Mouse (Mus musculus) embryonic facial prominence, embryonic 11.5 days (tissue): ENCODE data around the gene Nr1d2. TPM values are rescaled to one million over a fixed set of nuclear protein-coding genes. Genes with fewer than 3 reads are reported as not detected.
"Not testable (repeated sequence)": the region's sequence is repeated elsewhere in the genome, so short reads cannot be mapped to it uniquely, and the experiment has no call there.

Experiments
- ATAC-seq: fragments of 200-750 bp; cut with Nextera tagmentation; replicated peaks from 2 replicates; pipeline ENCODE4 v1.8.0; 2017; ENCODE audit warnings: low read depth; ENCODE audit not compliant: insufficient number of reproducible peaks, low FRiP score, low TSS enrichment
- DNase-seq: peaks from one replicate; pipeline ENCODE4 v3.0.0-alpha.2; 2015; ENCODE audit warnings: low spot score
- H3K27ac ChIP-seq: fragments of 300-500 bp; sonication (generic); replicated peaks from 2 replicates; pipeline ENCODE4 v1.5.1; 2014; ENCODE audit warnings: mild to moderate bottlenecking, low read depth, low read length, control low read depth
- H3K27me3 ChIP-seq: fragments of 300-500 bp; sonication (generic); 2 replicates; pipeline ENCODE4 v1.6.1; 2014; ENCODE audit warnings: mild to moderate bottlenecking, low read length, moderate library complexity, mixed read lengths; ENCODE audit not compliant: control insufficient read depth, insufficient read depth
- H3K36me3 ChIP-seq: fragments of 300-500 bp; sonication (generic); replicated peaks from 2 replicates; pipeline ENCODE4 v1.6.1; 2014; ENCODE audit warnings: low read depth, mild to moderate bottlenecking, low read length, moderate library complexity, mixed read lengths; ENCODE audit not compliant: control insufficient read depth, insufficient read depth
- H3K4me1 ChIP-seq: fragments of 300-500 bp; sonication (generic); 2 replicates; pipeline ENCODE4 v1.6.1; 2014; ENCODE audit warnings: low read length, mixed read lengths; ENCODE audit not compliant: control insufficient read depth, insufficient read depth
- H3K4me2 ChIP-seq: fragments of 300-500 bp; sonication (generic); 2 replicates; pipeline ENCODE4 v1.6.1; 2014; ENCODE audit warnings: low read depth, mild to moderate bottlenecking, control low read depth, low read length, moderate library complexity
- H3K4me3 ChIP-seq: fragments of 300-500 bp; sonication (generic); 2 replicates; pipeline ENCODE4 v1.5.1; 2014; ENCODE audit warnings: low read depth, low read length, control low read depth
- H3K9ac ChIP-seq: fragments of 300-500 bp; sonication (generic); replicated peaks from 2 replicates; pipeline ENCODE4 v1.6.1; 2014; ENCODE audit warnings: mild to moderate bottlenecking, control low read depth, low read length
- H3K9me3 ChIP-seq: fragments of 300-500 bp; sonication (generic); replicated peaks from 2 replicates; pipeline ENCODE4 v1.6.1; 2016; ENCODE audit warnings: mild to moderate bottlenecking, low read length, inconsistent platforms, mixed read lengths; ENCODE audit not compliant: control insufficient read depth
- WGBS: fragments of 180-500 bp; shearing (Covaris S2); extraction: QIAGEN DNeasy Blood & Tissue Kit; methylation state at CpG from one replicate; pipeline ENCODE4 v1.1.7; 2014; 5-methylcytosine and 5-hydroxymethylcytosine counted together
- microRNA-seq: library from miRNA; unstranded; fragments of <30 nt; microRNA quantifications from one replicate; pipeline ENCODE4, GENCODE M21; 2016; ENCODE audit warnings: borderline number of aligned reads
- polyA plus RNA-seq: library from polyadenylated mRNA; unstranded; fragments of >200 nt; fragmentation: Nextera tagmentation; extraction: Ambion mirVana; gene quantifications from 2 replicates; pipeline ENCODE4 v1.2.1, GENCODE M21; 2014

The Nr1d2 gene
- polyA plus RNA-seq, 1 experiment from 2014 or later = 7.0 TPM

DNA sequence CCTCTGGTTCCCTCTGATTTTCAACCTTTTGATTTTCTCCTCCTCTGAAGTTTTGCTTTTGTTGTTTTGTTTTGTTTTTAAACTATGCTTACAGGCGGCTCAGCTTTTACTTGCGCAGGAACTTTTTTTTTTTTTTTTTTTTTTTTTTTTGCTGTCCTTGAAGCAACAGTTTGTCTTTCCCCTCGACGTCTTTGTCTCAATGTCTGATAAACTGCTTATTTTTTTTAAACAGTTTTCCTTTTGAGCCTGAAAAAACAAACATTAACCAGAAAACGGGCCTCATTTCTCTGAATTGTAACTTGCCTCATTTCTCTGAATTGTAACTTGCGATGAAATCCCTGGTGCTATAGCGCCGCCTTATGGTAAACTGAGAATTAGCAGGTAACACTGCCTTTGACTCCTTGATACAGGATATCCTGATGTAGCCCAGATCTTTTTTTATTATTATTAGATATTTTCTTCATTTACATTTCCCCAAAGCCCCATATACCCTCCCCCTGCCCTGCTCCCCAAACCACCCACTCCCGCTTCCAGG is 52.0 kb downstream of the Nr1d2 start:
- 41% methylated on average over 9 of the region's 9 CpGs for WGBS
- peak; percentile 66 for DNase-seq
- Histone ChIP-seq H3K27me3 (no peaks in the 10 kb centered on the region), H3K9ac (no peak overlapping the region), H3K4me2 (no peak overlapping the region), H3K9me3 (no peaks in the 10 kb centered on the region), H3K4me3 (no peak overlapping the region), H3K27ac (no peak overlapping the region), H3K4me1 (no peaks in the 10 kb centered on the region), H3K36me3 (no peaks in the 10 kb centered on the region)
- ATAC-seq = no peak

DNA sequence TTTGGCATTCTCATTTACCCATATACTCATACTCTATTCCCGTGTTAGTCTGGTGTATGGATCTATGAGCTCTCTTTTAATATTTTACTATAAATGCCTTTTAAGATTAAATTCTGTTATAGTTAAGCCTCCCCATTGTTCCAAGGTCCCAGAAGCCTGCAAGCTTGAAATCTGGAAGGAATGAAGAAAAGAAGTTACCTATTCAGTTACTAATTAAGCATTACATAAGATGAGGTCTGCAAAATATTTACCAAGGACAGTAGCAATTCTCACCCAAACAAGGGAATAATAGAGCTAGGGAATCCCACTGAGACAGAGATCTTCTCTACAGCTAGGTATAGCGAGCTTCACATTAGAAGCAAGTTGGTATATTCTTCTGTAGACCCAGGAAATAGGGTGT is 61.4 kb downstream of the Nr1d2 start:
- not testable (repeated sequence) for H3K27ac ChIP-seq, H3K9me3 ChIP-seq, H3K4me3 ChIP-seq, DNase-seq, H3K36me3 ChIP-seq, H3K4me2 ChIP-seq, H3K27me3 ChIP-seq, H3K4me1 ChIP-seq, ATAC-seq, H3K9ac ChIP-seq
- WGBS = 78% methylated on average over 2 of the region's 2 CpGs

DNA sequence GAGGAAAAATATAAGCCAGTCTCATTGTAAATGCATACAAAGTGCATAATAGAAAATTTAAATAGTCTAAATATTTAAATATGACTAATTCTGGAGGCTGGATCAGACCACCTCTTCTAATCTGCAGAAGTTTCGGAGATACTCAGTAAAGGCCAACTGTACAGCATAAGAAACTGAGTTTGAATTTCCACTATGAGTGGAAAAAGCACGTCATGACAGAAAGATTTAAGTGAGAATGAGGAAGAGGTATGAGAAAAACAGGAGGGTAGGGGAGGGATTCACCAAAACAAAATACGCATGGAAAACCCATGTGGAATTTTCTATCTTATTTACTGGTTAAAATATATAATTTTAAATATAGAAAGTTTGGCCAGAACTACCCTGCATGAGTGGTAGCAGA is 71.3 kb downstream of the Nr1d2 start:
- no peak for ATAC-seq
- Histone ChIP-seq H3K4me2 (no peak overlapping the region), H3K4me3 (no peak overlapping the region), H3K36me3 (no peaks in the 10 kb centered on the region), H3K27ac (no peak overlapping the region), H3K4me1 (no peaks in the 10 kb centered on the region), H3K27me3 (no peaks in the 10 kb centered on the region), H3K9ac (no peak overlapping the region), H3K9me3 (no peaks in the 10 kb centered on the region)
- 83% methylated on average over 3 of the region's 3 CpGs for WGBS
- DNase-seq = no peak

DNA sequence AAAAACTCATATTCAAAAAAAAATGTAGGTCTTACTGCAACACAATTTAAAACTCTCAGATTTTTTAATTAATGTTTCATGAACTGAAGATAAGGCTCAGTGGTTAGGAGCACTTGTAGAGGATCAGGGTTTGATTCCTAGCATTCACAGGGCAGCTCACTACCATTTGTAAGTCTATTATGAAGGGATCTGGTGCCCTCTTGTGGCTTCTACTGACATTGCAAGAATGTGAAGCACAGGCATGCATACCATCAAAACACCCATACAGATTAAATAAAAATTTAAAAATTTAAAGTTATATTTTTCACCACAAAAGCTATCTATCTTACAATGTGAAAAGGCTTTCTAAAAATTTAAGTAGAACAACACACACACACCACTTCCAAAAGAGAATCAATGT is 71.9 kb downstream of the Nr1d2 start:
- H3K27me3 ChIP-seq = no peaks in the 10 kb centered on the region
- H3K4me2 ChIP-seq = no peak overlapping the region
- no peaks in the 10 kb centered on the region for H3K9me3 ChIP-seq
- H3K4me3 ChIP-seq = no peak overlapping the region
- no peak overlapping the region for H3K27ac ChIP-seq
- H3K36me3 ChIP-seq = no peaks in the 10 kb centered on the region
- no peak overlapping the region for H3K9ac ChIP-seq
- ATAC-seq (no peak), DNase-seq (peak; percentile 49)
- H3K4me1 ChIP-seq = no peaks in the 10 kb centered on the region

Small RNA genes within 50 kb of the gene (microRNA-seq; reads per million reads assigned to microRNA genes)
- not detected for gene Gm44469

Other genes starting within 250 kb of the Nr1d2 start
- gene Nkiras1, start 32.0 kb upstream of the Nr1d2 start, polyA plus RNA-seq = 10.7 and 13.0 TPM in 2 replicates
- gene Rpl15, start 32.3 kb upstream of the Nr1d2 start, polyA plus RNA-seq = 469 and 514 TPM in 2 replicates
- 62.2 and 67.0 TPM in 2 replicates for gene Ube2e1, start 92.7 kb upstream of the Nr1d2 start, polyA plus RNA-seq